Mouse (Mus musculus): ENCODE measurements at regions not wholly inside any gene's neighbourhood (a gene's known extent, or its start where the extent isn't known, plus 50 kb on each side); places are given as distances from the start of the nearest gene placed in this dataset.
A peak's percentile ranks its signal among the peaks of the same experiment; 100 is the strongest.
"Not testable (repeated sequence)": the region's sequence is repeated elsewhere in the genome, so short reads cannot be mapped to it uniquely, and the experiment has no call there.

DNA sequence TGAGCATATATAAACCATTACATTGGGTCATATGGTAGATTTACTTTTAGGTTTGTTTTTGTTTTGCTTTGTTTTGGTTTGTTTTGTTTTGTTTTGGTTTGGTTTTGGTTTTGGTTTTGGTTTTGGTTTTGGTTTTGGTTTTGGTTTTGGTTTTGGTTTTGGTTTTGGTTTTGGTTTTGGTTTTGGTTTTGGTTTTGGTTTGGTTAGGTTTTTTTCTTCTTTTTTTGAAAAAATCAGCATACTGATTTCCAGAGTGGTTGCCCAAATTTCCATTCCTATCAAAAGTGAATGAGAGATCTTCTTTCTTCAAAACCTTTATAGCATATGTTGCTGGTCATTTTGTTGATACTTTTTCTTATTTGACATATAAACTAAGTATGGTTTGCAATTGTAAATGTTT lies 444.0 kb downstream of the Arl4a start:
- DNase-seq (ENCODE audit: low spot score) = not testable (repeated sequence)

- DNase-seq (ENCODE audit: low spot score) = no peak
Measured at GRCm38 (mm10) chr12:39587204-39587909, 450.5 kb downstream of the Arl4a start.

DNA sequence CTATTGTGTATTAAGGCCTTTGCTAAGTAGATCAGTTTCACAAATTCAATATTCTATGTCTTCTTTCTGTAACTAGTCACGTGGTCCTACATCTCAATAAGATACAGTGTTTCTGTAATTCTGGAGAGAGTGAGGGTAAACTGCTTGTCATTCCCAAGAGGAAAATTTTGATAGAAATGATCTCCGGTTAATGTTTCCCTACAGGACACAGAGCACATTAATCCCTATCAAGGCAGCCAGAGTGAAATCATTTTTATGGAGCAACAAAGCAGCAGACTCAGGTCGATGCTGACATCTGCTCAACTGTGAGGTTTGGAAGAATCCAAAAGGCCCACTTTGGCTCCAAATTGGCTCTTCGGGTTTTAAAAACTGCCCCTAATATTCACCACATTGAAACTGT lies 451.7 kb downstream of the Arl4a start:
- no peak for DNase-seq (ENCODE audit: low spot score)

DNA sequence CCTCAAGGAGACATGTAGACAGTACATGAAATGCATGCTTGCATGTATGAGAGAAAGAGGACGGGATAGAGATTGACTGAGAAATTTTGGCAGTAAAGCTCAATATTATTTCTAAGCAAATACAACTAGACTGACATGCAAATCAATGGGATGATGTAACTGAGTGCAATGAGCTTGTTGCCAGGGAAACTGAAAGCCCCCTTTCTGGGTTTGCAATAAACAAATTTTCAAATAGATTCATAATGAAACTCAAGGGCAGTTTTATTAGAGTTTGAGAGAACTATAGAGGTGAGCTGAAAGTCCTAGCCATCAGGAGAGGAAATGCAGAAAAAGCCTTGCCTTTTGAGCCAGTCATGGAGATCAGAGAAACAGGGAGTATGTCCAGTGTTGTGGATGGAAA lies 460.2 kb downstream of the Arl4a start:
- no peak for DNase-seq (ENCODE audit: low spot score)

- no peak for DNase-seq (ENCODE audit: low spot score)
Measured at GRCm38 (mm10) chr12:39572802-39573201, 465.0 kb downstream of the Arl4a start.

DNA sequence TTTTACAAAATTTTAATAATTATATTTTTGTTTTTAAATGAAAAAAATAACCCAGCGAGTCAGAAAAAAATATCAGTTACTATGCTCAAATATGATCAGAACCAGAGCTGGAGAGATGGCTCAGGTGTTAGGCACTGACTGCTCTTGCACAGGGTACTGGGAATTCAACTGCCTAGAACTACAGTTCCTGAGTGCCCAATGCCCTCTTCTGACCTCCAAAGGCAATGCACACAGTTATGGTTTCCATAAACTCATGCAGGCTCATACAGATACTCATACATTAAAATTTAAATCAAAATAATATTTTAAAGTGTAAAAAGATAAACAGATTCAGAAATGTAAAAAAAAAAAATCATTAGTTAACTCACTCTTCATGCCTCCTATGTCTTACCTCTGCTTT lies 465.7 kb downstream of the Arl4a start:
- DNase-seq (ENCODE audit: low spot score) = no peak

DNA sequence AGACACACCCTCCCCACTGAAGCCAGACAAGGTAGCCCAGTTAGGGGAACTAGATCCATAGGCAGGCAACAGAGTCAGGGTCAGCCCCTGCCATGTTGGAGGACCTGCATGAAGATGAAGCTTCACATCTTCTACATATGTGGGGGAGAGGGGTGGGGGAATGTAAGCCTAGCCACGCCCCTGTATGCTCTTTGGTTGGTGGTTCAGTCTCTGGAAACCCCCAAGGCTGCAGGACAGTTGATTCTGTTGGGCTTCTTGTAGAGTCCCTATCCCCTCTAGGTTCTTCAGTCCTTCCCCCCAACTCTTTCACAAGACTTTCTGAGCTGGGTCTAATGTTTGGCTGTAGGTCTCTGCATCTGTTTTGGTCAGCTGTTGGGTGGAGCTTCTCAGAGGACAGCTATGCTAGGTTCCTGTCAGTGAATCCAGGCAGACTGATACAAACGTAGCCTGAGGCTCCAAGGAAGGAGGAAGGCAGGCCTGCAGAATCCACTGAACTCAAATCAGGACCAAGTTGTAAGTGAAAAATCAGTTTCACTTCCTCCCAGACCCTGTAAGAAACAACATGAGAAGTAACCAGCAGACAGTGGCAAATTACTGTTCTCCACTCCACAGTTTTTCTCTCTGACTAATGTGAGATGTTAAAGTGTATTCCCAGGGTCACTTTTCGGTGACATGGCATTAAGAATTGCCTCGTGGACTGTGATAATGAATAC lies 476.9 kb downstream of the Arl4a start:
- no peak for DNase-seq (ENCODE audit: low spot score)

- no peak for DNase-seq (ENCODE audit: low spot score)
Measured at GRCm38 (mm10) chr12:39558491-39558890, 479.3 kb downstream of the Arl4a start.

GRCm38 (mm10) chr12:39536326-39536725 lies 501.5 kb downstream of the Arl4a start:
- DNase-seq (ENCODE audit: low spot score) = no peak

- DNase-seq (ENCODE audit: low spot score) = no peak
Measured at GRCm38 (mm10) chr12:39528121-39528520, 509.7 kb downstream of the Arl4a start.

DNA sequence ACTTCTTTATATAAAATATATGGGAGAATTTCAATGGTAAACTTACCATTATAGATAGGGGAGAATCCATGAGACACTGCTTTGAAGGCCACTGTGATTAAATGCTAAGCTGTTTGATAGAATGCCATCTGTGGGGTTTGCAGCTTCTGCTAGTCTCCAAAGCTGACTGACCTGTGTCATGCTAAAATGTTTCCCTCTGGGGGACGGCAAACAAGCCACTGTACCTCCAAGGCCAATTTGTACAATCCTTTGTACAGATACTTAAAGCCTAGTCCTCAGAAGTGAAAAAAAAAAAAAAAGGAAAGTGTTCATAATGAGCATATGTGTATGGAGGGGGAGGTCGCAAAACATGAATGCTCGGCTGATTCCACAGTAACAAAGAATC lies 510.6 kb downstream of the Arl4a start:
- no peak for DNase-seq (ENCODE audit: low spot score)

DNA sequence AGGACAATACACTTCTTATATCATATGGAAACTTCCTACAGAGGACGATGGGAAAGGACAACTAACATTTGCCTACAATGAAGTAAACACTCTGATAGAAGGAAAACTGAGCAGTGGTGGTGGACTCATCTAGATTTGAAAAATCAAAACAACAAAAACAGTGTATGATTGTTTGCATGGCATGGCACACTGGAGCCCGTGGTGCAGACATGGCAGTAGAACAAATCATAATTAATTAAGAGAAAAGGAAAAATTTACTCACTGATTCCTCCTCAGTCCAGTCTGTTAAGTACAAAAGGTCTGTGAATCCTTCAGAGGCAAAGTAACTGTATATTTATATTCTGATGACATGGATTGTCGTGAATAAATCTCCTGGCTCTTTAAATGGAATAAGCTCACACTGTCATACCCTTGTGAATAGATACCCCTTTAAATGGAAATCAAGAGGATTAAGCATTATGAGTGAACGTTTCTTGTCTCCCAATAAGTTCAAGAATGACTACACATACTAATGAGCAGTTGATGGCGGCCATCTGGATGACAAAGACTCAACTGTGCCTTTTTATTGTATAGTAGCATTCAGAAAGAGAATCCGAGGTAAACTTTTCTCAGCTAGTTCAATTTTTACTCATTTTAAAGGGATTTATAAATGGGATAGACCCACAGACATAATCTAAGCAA lies 511.1 kb downstream of the Arl4a start:
- no peak for DNase-seq (ENCODE audit: low spot score)

GRCm38 (mm10) chr12:39515690-39516089 lies 522.1 kb downstream of the Arl4a start:
- no peak for DNase-seq (ENCODE audit: low spot score)

- no peak for DNase-seq (ENCODE audit: low spot score)
Measured at GRCm38 (mm10) chr12:39510855-39511254, 527.0 kb downstream of the Arl4a start.

GRCm38 (mm10) chr12:39510073-39510812 lies 527.6 kb downstream of the Arl4a start:
- DNase-seq (ENCODE audit: low spot score) = peak; percentile 20

DNA sequence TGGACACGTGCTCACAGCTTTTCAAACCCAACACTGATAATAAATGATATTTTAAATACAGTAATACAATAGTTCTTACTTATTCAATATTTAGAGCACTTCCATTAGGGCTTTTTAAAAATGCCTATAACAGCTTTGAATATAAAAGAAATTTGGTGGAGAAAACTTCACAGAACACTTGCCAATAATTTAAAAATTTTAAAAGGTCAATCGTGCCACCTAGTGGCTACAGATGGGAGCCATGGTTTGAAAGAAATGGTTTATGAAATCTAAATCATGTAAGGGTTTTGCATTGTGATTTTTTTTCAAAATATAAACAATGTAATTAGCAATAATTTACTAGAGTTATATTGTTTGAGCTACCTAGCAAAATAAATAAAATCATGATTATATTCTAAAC lies 541.6 kb downstream of the Arl4a start:
- no peak for DNase-seq (ENCODE audit: low spot score)

DNA sequence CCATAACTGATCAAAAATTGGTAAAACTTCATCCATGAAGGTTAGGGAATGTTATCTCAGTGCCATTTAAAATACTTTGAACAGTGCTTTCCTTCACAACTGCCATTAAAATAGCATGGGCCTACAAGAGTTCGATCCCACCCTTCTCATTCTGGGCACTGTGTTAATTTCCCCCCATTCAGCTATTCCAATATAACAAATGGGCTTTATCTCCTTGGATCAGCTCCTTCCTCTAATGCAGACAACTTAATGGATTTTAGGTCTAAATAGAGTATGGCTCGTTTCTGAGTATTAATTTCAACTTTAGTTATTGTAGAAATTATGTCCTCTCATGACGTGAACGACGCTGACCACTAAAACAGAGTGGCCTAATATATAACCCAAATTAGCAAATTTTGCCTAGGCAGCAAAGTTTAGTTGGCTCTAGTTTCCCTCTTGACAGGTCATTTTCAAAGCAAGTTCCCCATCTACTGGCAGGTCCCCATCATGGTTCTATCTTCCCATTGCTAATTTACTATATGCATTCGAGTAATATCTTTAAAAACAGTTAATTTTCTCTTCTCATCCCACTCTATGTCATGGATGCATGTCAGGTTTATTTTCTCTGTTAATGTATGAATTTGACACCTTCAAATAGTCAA lies 544.1 kb downstream of the Arl4a start:
- DNase-seq (ENCODE audit: low spot score) = no peak

DNA sequence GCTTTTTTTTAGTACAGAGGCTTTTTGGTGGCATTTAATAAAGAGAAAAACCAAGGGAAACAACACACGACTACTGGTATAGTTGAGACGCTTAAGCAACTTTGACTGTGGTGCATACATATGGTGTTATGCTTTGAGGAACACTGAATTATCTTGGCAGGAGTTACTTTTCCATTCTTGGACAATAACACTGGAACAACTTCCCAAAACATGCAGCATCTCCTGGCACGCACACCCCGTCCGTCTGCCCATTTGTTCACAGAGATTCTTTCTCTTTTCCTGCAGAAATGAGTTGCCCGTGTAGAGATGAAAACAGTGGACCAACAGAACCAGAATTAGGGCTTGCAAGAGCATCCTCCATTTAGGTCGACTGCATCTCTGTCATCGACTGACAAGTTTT lies 544.7 kb downstream of the Arl4a start:
- no peak for DNase-seq (ENCODE audit: low spot score)

DNA sequence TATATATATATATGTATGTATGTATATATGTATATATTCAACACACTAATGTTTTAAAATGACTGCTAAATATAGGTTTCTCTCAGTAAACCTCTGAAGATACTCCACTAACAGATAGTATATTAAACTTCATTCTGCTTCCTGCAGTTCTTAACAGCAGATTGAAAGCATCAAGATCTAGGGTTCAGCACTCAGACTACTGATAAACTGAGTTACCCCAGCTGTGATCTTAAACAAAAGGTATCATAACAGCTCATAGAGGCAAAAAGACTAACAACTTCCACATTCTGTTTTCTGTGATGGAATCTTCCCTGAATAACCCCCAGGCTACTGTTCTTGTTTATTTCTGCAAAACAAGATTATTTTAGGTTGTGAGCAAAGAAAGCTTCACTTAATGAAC lies 564.8 kb downstream of the Arl4a start:
- DNase-seq (ENCODE audit: low spot score) = no peak

All from ovary, adult 18-20 months (tissue).